Mouse (Mus musculus) bone marrow, adult 2 months (tissue): ENCODE data around the gene Men1.

Experiments used
- CTCF ChIP-seq: fragments of 200-500 bp; IDR thresholded peaks from 2 replicates; pipeline ENCODE4 v1.5.1; 2011; ENCODE audit warnings: low read length, control low read depth; ENCODE audit not compliant: control insufficient read depth, insufficient read depth
- POLR2A ChIP-seq: fragments of 200-500 bp; IDR thresholded peaks from 2 replicates; pipeline ENCODE4 v1.6.1; 2011; ENCODE audit warnings: low read depth, mild to moderate bottlenecking, control low read depth, low read length, borderline replicate concordance; ENCODE audit not compliant: control insufficient read depth

DNA sequence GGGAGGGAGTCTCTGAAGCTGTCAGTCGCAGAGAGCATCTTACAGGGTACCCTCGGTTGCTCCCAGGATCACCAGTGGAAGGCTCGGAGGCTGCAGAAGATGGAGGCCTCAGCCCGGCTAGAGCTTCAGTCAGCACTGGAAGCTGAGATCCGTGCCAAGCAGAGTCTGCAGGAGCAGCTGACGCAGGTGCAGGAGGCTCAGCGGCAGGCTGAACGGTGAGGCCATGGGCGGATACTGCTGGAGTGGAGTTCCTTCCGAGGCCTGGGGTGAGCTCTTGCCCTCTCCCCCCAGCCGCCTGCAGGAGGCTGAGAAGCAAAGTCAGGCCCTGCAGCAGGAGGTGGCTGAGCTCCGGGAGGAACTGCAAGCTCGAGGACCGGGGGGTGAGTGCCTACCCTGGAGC is 19.2 kb upstream of the Men1 start:
- TF ChIP-seq CTCF (no peak), POLR2A (no peak)
